Mouse (Mus musculus) kidney, adult 8-10 months (tissue): ENCODE measurements around the gene Mindy2.

Experiments
- DNase-seq, 2 experiments: peaks; one replicate each; pipeline ENCODE4 v3.0.0; 2022

Mindy2 gene

DNA sequence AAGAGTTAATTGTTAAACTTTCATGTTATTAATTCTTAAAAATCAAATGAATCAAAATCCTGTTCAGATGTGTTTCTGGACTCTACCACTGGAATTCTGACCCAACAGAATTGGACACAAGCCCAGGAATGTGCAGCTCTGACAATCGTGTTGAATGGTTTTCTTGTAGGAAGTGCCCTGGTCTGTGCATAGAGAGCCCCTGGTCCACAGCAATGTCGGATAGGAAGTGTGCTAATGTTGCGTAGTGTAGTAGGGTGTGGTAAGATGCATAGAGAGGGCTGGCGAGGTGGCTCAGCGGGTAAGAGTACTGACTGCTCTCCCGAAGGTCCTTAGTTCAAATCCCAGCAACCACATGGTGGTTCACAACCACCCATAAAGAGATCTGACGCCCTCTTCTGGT, 9.8 kb upstream of the Mindy2 start:
- peak; percentile 33 to 47 for DNase-seq

DNA sequence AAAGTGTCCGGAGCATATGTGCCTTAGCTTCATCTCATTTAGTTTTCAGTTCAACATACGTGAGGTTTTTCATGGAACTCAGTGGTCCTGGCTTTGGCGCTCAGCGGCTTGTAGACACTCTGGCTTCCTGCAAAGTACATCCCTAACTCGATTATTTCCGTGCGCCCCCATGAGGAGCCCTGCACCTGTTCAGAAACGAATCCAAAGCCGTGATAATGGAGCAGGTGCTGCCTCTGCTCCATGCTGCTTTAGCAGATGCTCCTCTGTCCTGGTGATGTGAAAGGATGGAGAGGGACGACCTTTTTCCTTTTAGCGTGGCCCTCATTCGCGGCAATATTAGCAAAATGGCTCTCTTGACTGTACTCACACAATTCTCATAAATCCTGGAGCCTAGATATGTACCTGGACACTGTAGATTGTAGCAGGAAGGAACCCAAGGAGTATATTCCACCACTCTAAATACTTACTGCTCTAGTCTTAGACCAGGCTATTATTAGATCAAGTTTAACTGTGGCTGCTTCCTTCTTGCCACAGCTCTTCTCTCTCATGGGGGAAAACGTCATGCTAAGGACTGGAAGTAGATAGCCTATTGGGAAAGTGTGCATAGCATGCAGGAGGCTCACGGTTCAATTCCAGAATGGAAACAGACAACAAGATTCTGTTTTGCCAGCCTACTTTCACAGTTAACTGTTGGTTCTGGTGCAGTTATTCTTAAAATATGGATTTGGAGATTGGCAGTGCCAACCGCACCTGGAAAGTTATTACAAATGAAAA, 8.6 kb upstream of the Mindy2 start:
- DNase-seq = no peak

DNA sequence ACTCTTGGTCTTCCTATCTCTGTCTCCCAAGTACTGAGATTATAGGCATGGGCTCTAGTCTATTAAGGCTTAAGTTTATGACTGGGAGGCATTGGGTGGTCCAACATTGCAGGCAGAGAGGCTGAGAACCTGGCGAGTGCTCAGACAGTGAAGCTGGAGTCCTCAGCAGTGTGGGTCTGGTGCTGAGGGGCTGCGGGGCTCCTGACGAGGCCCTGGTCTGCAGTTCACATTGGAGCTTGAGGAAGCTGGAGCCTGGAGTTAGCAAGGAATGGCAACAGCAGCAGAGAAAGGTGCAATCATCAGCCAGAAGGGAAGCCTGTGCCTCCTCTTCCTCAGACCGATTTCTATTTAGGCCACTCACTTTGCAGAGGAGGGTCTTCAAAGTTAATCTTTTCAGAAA, 7.9 kb upstream of the Mindy2 start:
- no peak for DNase-seq

DNA sequence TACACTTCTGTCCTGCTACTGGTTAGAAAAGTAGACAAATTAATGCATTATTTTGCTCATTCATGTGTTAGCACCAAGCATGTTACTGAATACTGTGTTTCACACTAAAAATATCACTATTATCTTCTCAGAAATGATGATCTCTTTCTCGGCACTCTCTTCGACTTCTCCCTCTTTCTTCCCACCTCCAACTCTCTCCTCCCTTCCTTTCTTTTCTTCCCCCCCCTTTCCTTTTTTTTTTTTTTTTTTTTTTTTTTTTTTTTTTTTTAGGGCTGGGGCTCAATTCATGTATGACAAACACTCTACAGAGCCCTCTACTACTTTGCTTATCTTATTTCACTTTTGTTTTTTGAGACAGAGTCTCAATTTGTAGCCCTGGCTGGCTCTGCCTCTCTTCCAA, 1.3 kb upstream of the Mindy2 start:
- DNase-seq = no peak

DNA sequence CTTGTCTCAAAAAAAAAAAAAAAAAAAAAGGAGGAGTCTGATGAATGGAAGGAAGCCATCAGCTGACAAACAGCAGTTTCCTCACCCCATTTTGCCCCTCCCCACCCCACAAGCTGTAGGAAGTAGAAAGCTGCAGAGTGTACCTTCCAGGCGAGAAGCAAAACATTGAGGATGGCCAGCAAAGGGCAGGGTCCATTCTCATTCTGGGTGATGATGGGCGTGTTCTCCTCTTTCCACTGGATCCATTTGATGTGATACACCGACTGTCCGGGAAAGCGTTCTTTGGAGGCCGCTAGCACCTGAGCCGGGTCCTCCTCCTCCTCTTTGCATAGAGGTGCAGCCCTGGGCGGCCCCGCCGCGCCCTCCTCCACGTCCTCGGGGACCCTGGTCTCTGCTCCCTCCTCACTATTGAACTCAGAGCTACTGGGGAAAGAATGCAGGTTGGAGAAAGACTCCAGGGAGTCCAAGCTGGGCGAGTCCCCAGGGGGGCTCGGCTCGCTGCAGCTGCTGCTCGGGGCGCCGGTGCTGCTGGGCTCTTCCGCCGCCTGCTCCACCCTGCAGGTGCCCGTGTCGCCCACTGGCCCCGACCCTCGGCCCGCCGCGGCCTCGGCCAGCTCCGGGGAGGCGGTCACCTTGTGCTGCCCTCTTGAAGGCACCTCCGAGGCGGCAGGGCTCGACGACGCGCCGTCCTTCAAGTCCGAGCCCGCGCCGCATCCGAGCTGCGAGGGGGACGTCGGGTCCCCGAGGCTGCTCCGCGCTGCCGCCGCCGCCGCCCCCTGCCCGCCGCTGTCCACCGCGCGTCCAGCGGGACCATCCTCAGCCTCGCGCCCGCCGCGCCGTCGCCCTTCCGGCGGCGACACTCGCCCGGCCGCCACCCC, 605 bp downstream of the Mindy2 start, which contains the start of gene Gm10642:
TSS of gene Gm10642 (plus strand) at position 122 of the 878 bp plus-strand sequence.
- DNase-seq = peak; percentile 76 to 84

DNA sequence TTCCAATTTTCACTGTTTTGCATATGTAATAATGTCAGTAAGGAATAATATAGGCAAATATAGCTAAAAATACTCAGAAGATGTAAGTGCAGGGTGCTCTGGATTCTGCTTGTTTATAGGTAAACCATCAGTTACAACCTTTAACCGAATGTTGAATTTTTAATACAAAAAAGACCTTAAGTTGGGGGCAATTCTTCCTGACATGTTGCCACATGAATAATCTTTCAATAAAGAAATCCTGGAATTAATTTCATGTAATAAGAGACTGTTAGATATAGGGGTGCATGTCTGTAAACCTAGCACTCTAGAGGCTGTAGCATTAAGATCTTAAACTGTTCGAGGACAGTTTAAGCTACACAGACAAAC, 1.2 kb downstream of the Mindy2 start:
- no peak for DNase-seq

DNA sequence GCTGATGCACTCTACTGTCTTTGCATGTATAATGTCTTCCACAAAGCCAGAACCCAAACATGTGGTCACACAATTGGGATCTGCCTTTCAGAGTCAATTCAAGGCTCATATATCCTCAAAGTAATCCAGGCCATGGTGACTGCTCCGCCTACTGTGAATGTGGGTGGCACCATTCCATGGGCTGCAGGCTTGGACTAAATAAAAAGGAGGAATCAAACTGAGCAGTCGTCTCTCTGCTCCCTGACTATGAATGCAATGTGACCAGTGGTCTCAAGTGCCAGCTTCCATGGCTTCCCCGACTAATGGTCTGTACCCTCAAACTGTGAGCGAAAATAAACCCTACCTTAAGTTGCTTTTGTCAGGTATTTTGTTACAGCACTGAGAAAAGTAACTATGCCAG, 2.5 kb downstream of the Mindy2 start:
- DNase-seq = no peak

DNA sequence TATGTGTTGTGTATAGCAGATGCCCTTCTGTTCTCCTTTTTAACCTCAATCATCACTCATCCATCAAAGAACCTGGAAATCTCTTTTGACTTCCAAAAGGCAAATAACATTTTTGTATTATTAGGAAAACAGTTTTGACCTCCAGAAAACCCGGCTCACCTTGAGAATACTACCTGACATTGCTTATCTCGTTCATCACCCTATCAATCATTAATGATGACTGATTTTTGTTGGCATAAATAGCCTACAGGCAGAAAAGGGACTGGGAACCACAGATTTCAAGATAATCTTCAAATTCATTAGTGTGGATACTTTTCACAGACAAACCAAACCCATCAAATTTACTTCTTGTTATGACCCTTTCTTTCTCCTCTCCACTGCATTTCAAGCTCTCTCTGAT, 3.1 kb downstream of the Mindy2 start:
- no peak for DNase-seq

DNA sequence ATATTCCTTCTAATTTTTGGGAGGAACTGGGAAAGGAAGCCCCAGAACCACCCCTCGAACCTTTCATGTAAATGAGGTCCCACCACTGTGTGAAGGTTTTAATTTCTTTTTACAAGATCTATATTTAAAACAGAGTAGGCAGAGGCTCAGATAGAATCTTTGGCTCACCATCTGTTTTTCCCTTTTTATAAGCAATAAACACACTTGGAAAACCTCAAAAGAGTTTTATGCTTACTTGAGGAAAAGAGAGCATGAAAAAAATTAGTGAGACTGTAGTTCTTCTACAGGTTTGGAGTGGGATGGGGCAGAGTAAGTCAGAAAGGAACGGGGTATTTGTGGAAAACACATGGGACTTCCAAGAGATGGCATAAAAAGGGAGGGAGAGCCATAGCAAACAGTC, 4.8 kb downstream of the Mindy2 start:
- no peak for DNase-seq

DNA sequence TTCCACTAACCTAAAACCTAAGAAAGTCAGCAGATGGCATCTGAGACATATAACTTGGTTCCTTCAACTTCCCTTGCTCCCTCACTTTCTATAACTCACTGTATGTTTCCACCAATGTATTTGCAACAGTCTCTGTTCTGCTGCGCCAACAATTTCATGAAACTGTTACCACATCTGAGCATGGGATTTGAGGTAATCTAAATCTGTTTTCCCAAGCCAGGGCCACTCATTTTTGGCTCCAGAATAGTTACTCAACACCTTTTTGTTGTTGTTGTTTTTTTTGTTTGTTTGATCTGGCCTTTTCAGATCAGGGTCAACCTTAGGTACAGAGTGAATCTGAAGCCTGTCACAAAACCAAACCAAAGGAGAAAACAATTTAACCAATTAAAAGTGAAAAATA, 6.0 kb downstream of the Mindy2 start:
- DNase-seq = no peak

DNA sequence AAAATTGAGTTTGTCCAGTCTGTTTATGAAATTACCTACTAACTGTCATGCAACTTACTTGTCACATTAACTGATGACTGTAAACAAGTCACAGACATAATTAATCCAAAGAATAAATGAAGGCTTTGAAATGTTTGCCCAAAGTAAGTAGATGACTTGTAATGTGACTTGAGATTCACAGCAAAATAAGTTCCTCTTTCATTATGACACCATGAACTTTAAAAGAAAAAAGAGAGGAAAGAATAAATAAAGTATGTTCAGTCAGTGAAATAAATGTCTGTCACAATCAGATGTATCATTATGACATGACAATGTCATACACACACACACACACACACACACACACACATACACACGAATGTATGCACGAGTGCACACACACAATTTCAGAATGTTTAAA, 6.7 kb downstream of the Mindy2 start:
- no peak for DNase-seq

DNA sequence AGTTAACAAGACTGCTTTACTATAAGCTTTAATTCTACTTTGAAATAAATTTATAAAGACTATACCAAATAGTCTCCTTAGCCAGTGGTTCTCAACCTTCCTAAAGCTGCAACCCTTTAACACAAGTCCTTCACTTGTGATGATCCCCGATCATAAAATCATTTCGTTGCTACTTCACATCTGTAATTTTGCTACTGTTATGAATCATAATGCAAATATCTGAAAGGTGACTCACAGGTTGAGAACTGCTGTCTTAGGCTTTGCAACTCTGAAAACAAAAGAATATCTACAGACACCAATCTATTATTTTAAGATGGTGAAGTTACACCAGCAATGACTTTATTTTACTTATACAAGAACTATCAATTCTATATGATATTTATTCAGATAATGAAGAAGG, 20.2 kb downstream of the Mindy2 start:
- no peak for DNase-seq

DNA sequence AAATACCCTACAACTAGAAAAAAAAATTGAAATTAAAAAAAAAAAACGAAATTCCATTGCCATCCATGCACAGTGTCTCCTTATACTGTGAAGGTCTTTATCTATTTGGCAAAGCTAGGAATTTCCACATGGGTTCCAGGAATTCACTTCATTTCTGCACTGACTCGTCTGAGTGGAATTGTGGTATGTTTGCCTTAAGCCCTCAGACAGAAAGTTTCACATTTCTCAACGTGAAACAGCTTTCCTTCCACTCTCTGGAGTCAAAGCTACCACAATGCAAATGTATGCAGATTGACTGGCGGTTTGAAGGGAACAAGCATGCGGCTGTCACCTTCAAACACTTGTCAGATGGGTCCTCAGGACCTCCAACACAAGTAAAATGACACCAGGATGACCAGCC, 25.3 kb downstream of the Mindy2 start:
- DNase-seq = no peak

DNA sequence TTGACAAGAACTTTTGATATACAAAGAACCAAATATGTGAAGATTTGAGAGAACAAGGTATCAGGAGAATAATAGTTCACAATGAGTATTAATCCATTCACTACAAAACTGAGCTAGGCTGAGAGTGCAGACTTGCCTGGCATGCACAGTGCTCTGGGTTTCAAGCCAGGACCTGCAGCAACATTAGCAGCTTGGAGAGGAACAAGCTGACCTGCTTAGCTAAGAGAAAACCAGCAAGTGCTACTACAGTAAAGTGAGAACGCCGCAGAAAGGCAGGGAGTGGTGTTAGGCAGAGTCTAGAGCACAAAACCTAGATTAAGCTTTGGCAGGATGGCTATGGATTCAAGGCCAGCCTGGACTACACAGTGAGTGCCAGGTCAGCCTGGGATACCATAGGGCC, 27.3 kb downstream of the Mindy2 start:
- no peak for DNase-seq

DNA sequence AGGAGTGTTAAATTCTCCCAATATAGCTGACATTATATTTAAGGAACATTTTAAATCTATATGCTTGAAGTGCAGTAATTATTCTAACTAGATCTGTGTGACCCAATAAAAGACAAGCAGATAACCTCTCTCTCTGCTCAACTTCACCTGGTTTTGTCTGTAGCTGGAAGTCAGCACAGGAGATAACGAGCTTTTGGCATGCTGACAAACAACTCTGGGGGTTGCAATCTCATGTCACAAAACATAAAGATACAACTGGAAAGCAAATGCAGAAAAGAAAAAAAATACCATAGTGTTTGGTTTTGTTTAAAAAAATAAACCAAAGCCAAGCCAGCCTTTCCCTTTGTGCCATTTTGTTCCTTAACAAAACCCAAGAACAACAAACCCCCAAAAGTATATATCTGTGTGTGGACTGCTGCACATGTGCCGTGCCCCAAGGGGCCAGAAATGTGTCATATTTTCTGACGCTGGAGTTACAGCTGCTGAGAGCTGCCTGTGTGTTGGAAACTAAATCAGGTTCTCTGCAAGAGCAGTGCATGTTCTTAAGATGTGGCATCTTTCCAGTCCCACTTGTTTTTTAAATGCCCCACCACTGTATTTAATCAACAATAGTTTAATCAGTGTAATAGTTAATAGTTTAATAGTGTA, 45.8 kb downstream of the Mindy2 start:
- DNase-seq = no peak

DNA sequence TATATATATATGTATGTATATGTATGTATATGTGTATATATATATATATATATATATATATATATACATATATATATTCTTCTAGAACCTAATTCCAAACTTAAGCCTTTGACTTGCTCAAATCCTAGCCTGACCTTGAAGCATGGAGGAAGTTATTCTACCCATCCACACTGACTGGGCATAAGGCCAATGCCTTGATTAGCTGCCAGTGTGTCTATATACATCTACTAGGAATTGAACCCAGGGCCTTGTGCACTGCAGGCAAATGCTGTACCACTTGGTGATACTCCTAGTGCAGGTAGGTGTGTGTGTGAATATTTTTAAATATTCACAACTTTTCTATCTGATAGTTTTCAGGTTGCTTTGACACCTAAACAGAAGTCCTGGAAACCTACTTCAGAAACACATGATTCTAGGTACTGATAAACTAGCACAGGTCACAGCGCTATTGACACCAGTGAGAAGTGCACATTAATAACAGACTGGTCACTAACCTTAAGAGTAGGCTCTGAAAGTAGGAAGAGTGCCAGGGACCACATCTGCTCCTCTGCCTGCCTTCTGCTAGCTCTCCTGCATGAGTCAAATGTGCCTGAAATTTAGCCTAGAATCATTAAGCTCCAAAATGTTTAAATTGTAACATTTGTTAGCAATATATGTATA, 54.7 kb downstream of the Mindy2 start:
- peak; percentile 30 to 57 for DNase-seq

DNA sequence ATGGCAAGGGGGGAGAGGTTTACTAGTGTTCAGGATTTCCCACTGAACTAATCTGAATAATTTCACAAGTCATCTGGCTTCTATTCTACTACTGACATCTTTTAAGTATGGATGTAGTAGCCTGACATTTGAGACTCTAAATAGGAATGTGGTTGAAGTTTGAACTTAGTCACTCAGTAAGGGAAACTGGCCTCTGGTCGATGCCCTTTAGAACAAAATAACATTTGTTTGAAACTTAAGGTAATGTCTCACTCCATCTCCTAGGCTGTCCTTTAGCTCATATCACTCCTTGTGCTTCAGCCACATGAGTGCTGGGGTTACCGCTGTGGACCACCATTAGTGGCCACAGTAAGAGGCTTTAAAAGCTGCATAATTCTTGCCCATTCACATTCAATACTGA, 58.7 kb downstream of the Mindy2 start:
- DNase-seq = peak in 1 of 2 experiments; percentile 12

DNA sequence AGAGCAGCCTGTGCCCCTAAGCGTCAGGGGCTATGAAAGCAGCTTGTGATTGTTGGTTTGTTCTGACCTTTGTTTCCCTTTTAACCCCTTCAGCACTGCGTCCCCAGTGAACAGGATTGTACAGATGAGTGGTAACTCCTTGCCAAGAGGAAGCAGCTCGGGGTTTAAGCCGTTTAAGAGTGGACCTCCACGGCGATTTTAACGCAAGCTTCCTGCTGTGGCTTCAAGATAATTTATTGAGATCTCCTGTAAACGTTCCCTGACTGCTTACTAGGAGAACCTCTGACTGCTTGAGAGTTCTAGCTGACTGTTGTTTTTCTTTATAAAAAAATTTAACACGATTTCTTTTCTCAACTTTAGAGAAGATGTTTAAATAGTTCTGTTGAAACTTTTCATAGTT, 65.5 kb downstream of the Mindy2 start:
- no peak for DNase-seq

DNA sequence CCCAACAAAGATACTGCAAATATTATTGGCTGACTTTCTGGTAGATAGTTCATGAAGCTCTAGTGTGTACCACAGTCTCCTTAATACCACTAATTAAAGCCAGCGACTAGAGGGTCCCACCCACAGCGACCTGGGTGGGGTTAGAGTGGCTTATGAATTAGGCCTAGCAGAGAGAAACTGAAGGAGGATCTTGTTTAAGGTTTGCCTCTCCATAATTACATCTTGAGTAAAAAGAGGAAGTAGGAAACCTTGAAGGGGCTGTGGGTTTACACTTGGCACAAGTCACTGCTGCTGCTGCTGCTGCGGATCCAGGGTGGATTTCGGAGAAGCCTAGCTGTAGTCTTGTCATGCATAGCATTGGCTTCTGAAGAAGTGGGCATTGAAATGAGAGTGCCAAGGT, 66.2 kb downstream of the Mindy2 start:
- DNase-seq = no peak

DNA sequence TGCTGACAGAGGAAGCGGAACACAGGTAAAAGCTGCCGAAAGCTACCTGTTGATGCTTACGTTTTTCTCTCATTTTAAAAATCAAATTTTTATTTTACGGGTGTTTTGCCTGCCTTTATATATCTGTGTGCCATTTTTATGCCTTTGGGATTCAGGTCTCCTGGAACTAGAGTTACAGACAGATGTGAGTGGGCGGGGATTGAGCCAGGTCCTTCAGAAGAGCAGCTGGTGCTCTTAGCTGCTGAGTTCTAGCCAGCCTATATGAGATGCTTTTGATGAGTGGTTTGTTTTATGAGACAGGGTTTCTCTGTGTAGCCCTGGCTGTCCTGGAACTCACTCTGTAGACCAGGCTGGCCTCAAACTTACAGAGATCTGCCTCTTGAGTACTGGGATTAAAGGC, 69.8 kb downstream of the Mindy2 start:
- DNase-seq = no peak

DNA sequence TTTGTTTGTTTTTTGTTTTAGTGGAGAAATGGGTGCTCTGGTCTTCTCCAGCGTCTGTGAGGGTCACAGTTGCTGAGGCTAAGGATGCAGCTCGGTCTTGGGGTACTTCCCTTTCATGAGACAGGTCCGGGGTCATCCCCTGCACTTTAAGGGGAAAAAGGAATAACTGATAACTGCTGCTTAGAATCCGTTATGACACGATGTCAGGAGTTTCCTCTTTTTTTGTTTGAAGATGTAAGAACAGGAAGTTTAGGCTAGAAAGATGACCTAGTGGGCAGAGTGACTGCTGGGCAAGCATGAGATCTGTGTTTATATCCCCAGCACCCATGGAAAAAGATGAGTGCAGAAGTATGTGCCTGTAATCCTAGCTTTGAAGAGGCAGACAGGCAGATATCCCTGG, 71.8 kb downstream of the Mindy2 start:
- DNase-seq = no peak

DNA sequence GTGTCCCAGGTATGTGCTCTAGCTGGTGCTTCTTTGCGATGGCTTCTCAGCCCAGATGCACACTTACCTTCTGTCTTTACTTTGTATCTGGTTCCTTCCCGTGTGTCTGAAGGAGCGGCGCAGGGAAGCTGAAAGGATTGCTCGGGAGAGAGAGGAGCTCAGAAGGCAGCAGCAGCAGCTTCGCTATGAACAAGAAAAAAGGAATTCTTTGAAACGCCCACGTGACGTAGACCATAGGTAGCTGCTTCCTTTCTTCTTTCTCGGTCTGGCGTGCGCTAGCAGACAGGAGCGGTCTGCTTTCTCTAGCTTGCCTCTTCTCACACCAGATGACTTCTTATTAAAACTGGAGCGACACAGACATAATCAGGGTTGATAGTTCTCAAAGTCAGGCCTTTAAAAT, 72.3 kb downstream of the Mindy2 start:
- DNase-seq = no peak

DNA sequence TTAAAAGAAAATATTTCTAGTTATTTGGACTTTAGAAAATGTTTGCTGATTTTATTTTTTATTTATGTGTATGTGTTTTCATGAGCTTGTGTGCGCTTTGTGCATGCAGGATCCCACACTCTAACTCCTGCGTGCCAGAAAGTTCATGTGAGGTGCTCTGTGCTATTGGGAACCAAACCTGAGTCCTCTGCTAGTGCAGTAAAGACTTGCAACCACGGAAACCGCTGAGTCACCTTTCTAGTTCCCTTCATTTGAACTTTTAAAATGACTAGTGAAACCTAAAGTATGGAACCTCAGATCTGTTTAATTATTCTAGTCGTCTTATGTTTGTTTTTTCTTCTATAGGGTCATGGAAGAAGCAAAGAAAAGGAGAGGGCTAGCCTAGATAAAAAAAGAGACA, 76.0 kb downstream of the Mindy2 start:
- no peak for DNase-seq
